Comparison of ENCODE assay signal across 8 mouse cellular contexts in genomic region chr1:64121559-64122465, GRCm38 (mm10). TPM values are rescaled to one million over a fixed set of nuclear protein-coding genes. Genes with fewer than 3 reads are reported as not detected.
A peak's percentile ranks its signal among the peaks of the same experiment; 100 is the strongest.
DNase-seq lines count a peak whose midpoint lies in the region; ATAC-seq and TF ChIP-seq lines count a peak whose summit lies in the region.

Klf7 (minus strand) TSS chr1:64122282.

- no peaks in the 10 kb centered on the region for H3K27me3 ChIP-seq in forebrain, embryonic 15.5 days

- TF ChIP-seq CTCF in lung, adult 2 months (IDR thresholded peaks at IDR 0.05; ENCODE audit: insufficient read depth, low read length): no peak

- intact Hi-C loops in heart, postnatal 25 days (cut with DNase I): loop anchor here (2.0 to 5.0 kb wide), 6 partner anchors 35 to 325 kb away; no protein-coding TSS in a partner anchor

- peak; percentile 100 for DNase-seq in ES-CJ7 (ENCODE audit: low read depth, low spot score)
- peak; percentile 100 for DNase-seq in cerebellum, adult 11-12 months
- DNase-seq in heart, postnatal 25 days (ENCODE audit: low spot score): peak; percentile 99
- peak; percentile 98 to 99 for DNase-seq in layer of hippocampus, adult 18-20 months (ENCODE audit: low spot score in 2 of 2)
- peak; percentile 93 for DNase-seq in lung, adult 2 months
- DNase-seq in thymus, adult 18-20 months: peak; percentile 99

- no peaks in the 10 kb centered on the region for H3K9me3 ChIP-seq in forebrain, embryonic 15.5 days

- TF ChIP-seq POLR2A in lung, adult 2 months (IDR thresholded peaks at IDR 0.05; ENCODE audit: borderline replicate concordance, extremely low read depth, low read depth, low read length): peak; percentile 99

- H3K4me1 ChIP-seq in forebrain, embryonic 15.5 days: peaks cover 31% of the 10 kb centered on the region
- H3K4me1 ChIP-seq in lung, adult 2 months (ENCODE audit: control insufficient read depth, insufficient read depth, low read length): peaks cover 5% of the 10 kb centered on the region; the same call in 1 of the 2 replicates

- H3K4me3 ChIP-seq in forebrain, embryonic 15.5 days: peak within 1 kb of the TSS; percentile 69
- peak within 1 kb of the TSS; percentile 95 for H3K4me3 ChIP-seq in lung, adult 2 months (replicated peaks; ENCODE audit: extremely low read depth, low read depth, low read length)

- H3K27ac ChIP-seq in forebrain, embryonic 15.5 days (replicated peaks): peak within 1 kb of the TSS; percentile 100

- no peaks in the 10 kb centered on the region for H3K36me3 ChIP-seq in forebrain, embryonic 15.5 days

- peak within 1 kb of the TSS; percentile 100 for H3K9ac ChIP-seq in forebrain, embryonic 15.5 days (replicated peaks)

- WGBS in forebrain, embryonic 15.5 days: under 1% methylated on average over 82 of the region's 82 CpGs
- WGBS in lung, adult 2 months: under 1% methylated on average over 82 of the region's 82 CpGs

- peak; percentile 98 for ATAC-seq in forebrain, embryonic 15.5 days (replicated peaks)
- ATAC-seq in neutrophil, adult 5-6 weeks (ENCODE audit: extremely low read depth, insufficient number of reproducible peaks, low FRiP score, poor library complexity, severe bottlenecking): peak; percentile 80

- peak within 1 kb of the TSS; percentile 63 for H3K4me2 ChIP-seq in forebrain, embryonic 15.5 days (replicated peaks)

RNA-seq across cellular contexts. Expression of gene Klf7, which starts in this region (rescaled TPM):
- 125 and 126 TPM in 2 replicates for polyA plus RNA-seq in forebrain, embryonic 15.5 days (2015; fragmentation: Nextera tagmentation; extraction: Ambion mirVana)
- total RNA-seq in heart, postnatal 25 days (2021): 10 to 100 TPM; 18.2 to 19.1 TPM
- total RNA-seq in layer of hippocampus, adult 18-20 months (2021): 10 to 100 TPM; 23.6 to 25.4 TPM
- polyA plus RNA-seq in lung, adult 2 months (2012; rRNA removed): 26.7 and 32.3 TPM in 2 replicates
- 34.1 and 34.7 TPM in 2 replicates for total RNA-seq in neutrophil, adult 5-6 weeks (2017)

Comparison
In these comparisons a context has a peak if more than half of its experiments do, and no peak if none do; other contexts are left out.
1. Peak in every context shown above with its lines: DNase-seq, ATAC-seq, H3K4me3 ChIP-seq and H3K27ac ChIP-seq.